Mouse (Mus musculus): ENCODE measurements at regions not wholly inside any gene's neighbourhood (a gene's known extent, or its start where the extent isn't known, plus 50 kb on each side); places are given as distances from the start of the nearest gene placed in this dataset.

GRCm38 (mm10) chr14:98937933-98938332 lies 56.2 kb downstream of the Rpl36a-ps1 start:
- TF ChIP-seq POLR2A (IDR thresholded peaks at IDR 0.05; ENCODE audit: borderline replicate concordance, low read depth, low read length), result no peak
- no peak for TF ChIP-seq CTCF (IDR thresholded peaks at IDR 0.05; ENCODE audit: low read depth, low read length)
- peaks cover 2% of the 10 kb centered on the region; the same call in 1 of the 2 replicates for H3K4me1 ChIP-seq (ENCODE audit: control insufficient read depth, insufficient read depth, low read length)

GRCm38 (mm10) chr14:98937373-98937772 lies 56.7 kb downstream of the Rpl36a-ps1 start:
- no peak overlapping the region for H3K27ac ChIP-seq (ENCODE audit: insufficient read depth, low read depth, low read length)
- no peak for TF ChIP-seq CTCF (IDR thresholded peaks at IDR 0.05; ENCODE audit: low read depth, low read length)
- TF ChIP-seq POLR2A (IDR thresholded peaks at IDR 0.05; ENCODE audit: borderline replicate concordance, low read depth, low read length), result no peak
- peaks cover 2% of the 10 kb centered on the region; the same call in 1 of the 2 replicates for H3K4me1 ChIP-seq (ENCODE audit: control insufficient read depth, insufficient read depth, low read length)
- H3K4me3 ChIP-seq (ENCODE audit: insufficient read depth, low read length), result no peak overlapping the region

More at GRCm38 (mm10) chr14:98937933-98938332, 56.2 kb downstream of the Rpl36a-ps1 start:
- Histone ChIP-seq H3K27ac (ENCODE audit: insufficient read depth, low read depth, low read length) (no peak overlapping the region), H3K4me3 (ENCODE audit: insufficient read depth, low read length) (no peak overlapping the region)

- TF ChIP-seq POLR2A (IDR thresholded peaks at IDR 0.05; ENCODE audit: borderline replicate concordance, low read depth, low read length), result no peak
- TF ChIP-seq CTCF (IDR thresholded peaks at IDR 0.05; ENCODE audit: low read depth, low read length), result no peak
- H3K4me3 ChIP-seq (ENCODE audit: insufficient read depth, low read length), result no peak overlapping the region
- no peak overlapping the region for H3K27ac ChIP-seq (ENCODE audit: insufficient read depth, low read depth, low read length)
- H3K4me1 ChIP-seq (ENCODE audit: control insufficient read depth, insufficient read depth, low read length), result peaks cover 7% of the 10 kb centered on the region; the same call in 1 of the 2 replicates
These were observed 60.7 kb downstream of the Rpl36a-ps1 start for GRCm38 (mm10) chr14:98933371-98933916.

- Histone ChIP-seq H3K4me1 (ENCODE audit: control insufficient read depth, insufficient read depth, low read length) (peaks cover 7% of the 10 kb centered on the region; the same call in 1 of the 2 replicates), H3K27ac (ENCODE audit: insufficient read depth, low read depth, low read length) (no peak overlapping the region), H3K4me3 (ENCODE audit: insufficient read depth, low read length) (no peak overlapping the region)
- no peak for TF ChIP-seq CTCF (IDR thresholded peaks at IDR 0.05; ENCODE audit: low read depth, low read length)
- TF ChIP-seq POLR2A (IDR thresholded peaks at IDR 0.05; ENCODE audit: borderline replicate concordance, low read depth, low read length), result no peak
These were observed 64.8 kb downstream of the Rpl36a-ps1 start for GRCm38 (mm10) chr14:98929276-98929675.

GRCm38 (mm10) chr14:98908234-98908633 lies 85.9 kb downstream of the Rpl36a-ps1 start:
- Histone ChIP-seq H3K27ac (ENCODE audit: insufficient read depth, low read depth, low read length) (no peak overlapping the region), H3K4me1 (ENCODE audit: control insufficient read depth, insufficient read depth, low read length) (peaks cover 11% of the 10 kb centered on the region), H3K4me3 (ENCODE audit: insufficient read depth, low read length) (no peak overlapping the region)
- TF ChIP-seq CTCF (IDR thresholded peaks at IDR 0.05; ENCODE audit: low read depth, low read length) (no peak), POLR2A (IDR thresholded peaks at IDR 0.05; ENCODE audit: borderline replicate concordance, low read depth, low read length) (no peak)

- H3K4me1 ChIP-seq (ENCODE audit: control insufficient read depth, insufficient read depth, low read length), result no peaks in the 10 kb centered on the region; the same call in 1 of the 2 replicates
- H3K4me3 ChIP-seq (ENCODE audit: insufficient read depth, low read length), result no peak overlapping the region
- no peak overlapping the region for H3K27ac ChIP-seq (ENCODE audit: insufficient read depth, low read depth, low read length)
- TF ChIP-seq CTCF (IDR thresholded peaks at IDR 0.05; ENCODE audit: low read depth, low read length) (no peak), POLR2A (IDR thresholded peaks at IDR 0.05; ENCODE audit: borderline replicate concordance, low read depth, low read length) (no peak)
These were observed 95.2 kb downstream of the Rpl36a-ps1 start for GRCm38 (mm10) chr14:98898876-98899275.

GRCm38 (mm10) chr14:98897390-98897789 lies 96.7 kb downstream of the Rpl36a-ps1 start:
- Histone ChIP-seq H3K27ac (ENCODE audit: insufficient read depth, low read depth, low read length) (no peak overlapping the region), H3K4me3 (ENCODE audit: insufficient read depth, low read length) (no peak overlapping the region), H3K4me1 (ENCODE audit: control insufficient read depth, insufficient read depth, low read length) (no peaks in the 10 kb centered on the region)
- TF ChIP-seq CTCF (IDR thresholded peaks at IDR 0.05; ENCODE audit: low read depth, low read length), result no peak
- TF ChIP-seq POLR2A (IDR thresholded peaks at IDR 0.05; ENCODE audit: borderline replicate concordance, low read depth, low read length), result no peak

- Histone ChIP-seq H3K4me3 (ENCODE audit: insufficient read depth, low read length) (no peak overlapping the region), H3K27ac (ENCODE audit: insufficient read depth, low read depth, low read length) (no peak overlapping the region), H3K4me1 (ENCODE audit: control insufficient read depth, insufficient read depth, low read length) (no peaks in the 10 kb centered on the region)
- TF ChIP-seq CTCF (IDR thresholded peaks at IDR 0.05; ENCODE audit: low read depth, low read length) (no peak), POLR2A (IDR thresholded peaks at IDR 0.05; ENCODE audit: borderline replicate concordance, low read depth, low read length) (no peak)
These were observed 98.2 kb downstream of the Rpl36a-ps1 start for GRCm38 (mm10) chr14:98895933-98896332.

GRCm38 (mm10) chr14:98892670-98893069 lies 101.4 kb downstream of the Rpl36a-ps1 start:
- no peak for TF ChIP-seq POLR2A (IDR thresholded peaks at IDR 0.05; ENCODE audit: borderline replicate concordance, low read depth, low read length)
- no peak for TF ChIP-seq CTCF (IDR thresholded peaks at IDR 0.05; ENCODE audit: low read depth, low read length)
- H3K4me1 ChIP-seq (ENCODE audit: control insufficient read depth, insufficient read depth, low read length), result no peaks in the 10 kb centered on the region
- H3K27ac ChIP-seq (ENCODE audit: insufficient read depth, low read depth, low read length), result no peak overlapping the region
- no peak overlapping the region for H3K4me3 ChIP-seq (ENCODE audit: insufficient read depth, low read length)

- no peaks in the 10 kb centered on the region for H3K4me1 ChIP-seq (ENCODE audit: control insufficient read depth, insufficient read depth, low read length)
- H3K27ac ChIP-seq (ENCODE audit: insufficient read depth, low read depth, low read length), result no peak overlapping the region
- no peak overlapping the region for H3K4me3 ChIP-seq (ENCODE audit: insufficient read depth, low read length)
- no peak for TF ChIP-seq CTCF (IDR thresholded peaks at IDR 0.05; ENCODE audit: low read depth, low read length)
- no peak for TF ChIP-seq POLR2A (IDR thresholded peaks at IDR 0.05; ENCODE audit: borderline replicate concordance, low read depth, low read length)
These were observed 102.7 kb downstream of the Rpl36a-ps1 start for GRCm38 (mm10) chr14:98891252-98891947.

Data from bone marrow macrophage, adult 2 months (primary cell).